Mouse (Mus musculus): ENCODE data around the gene Agtr1a. TPM values are rescaled to one million over a fixed set of nuclear protein-coding genes. Genes with fewer than 3 reads are reported as not detected.

The Agtr1a gene
- polyA plus RNA-seq, 1 experiment, result 7.6 TPM

- H3K27ac ChIP-seq (ENCODE audit: control insufficient read depth, insufficient read depth, low read depth, low read length, poor library complexity), result no peak overlapping the region
- H3K4me1 ChIP-seq (ENCODE audit: control insufficient read depth, insufficient read depth, low read length), result no peaks in the 10 kb centered on the region
- no peak overlapping the region for H3K4me3 ChIP-seq (replicated peaks; ENCODE audit: control insufficient read depth, low read depth, low read length)
- TF ChIP-seq POLR2A (IDR thresholded peaks at IDR 0.05; ENCODE audit: borderline replicate concordance, control insufficient read depth, low read depth, low read length), result no peak
- no peak for TF ChIP-seq CTCF (IDR thresholded peaks at IDR 0.05; ENCODE audit: control insufficient read depth, insufficient read depth, low read length)
- WGBS, result 63% methylated on average over 2 of the region's 2 CpGs
Observed at GRCm38 (mm10) chr13:30365378-30365777, 29.1 kb downstream of the Agtr1a start.

GRCm38 (mm10) chr13:30368116-30368515, 31.9 kb downstream of the Agtr1a start:
- H3K4me3 ChIP-seq (replicated peaks; ENCODE audit: control insufficient read depth, low read depth, low read length), result no peak overlapping the region
- WGBS, result 77% methylated on average over 8 of the region's 8 CpGs
- no peaks in the 10 kb centered on the region for H3K4me1 ChIP-seq (ENCODE audit: control insufficient read depth, insufficient read depth, low read length)
- H3K27ac ChIP-seq (ENCODE audit: control insufficient read depth, insufficient read depth, low read depth, low read length, poor library complexity), result no peak overlapping the region
- no peak for TF ChIP-seq POLR2A (IDR thresholded peaks at IDR 0.05; ENCODE audit: borderline replicate concordance, control insufficient read depth, low read depth, low read length)
- no peak for TF ChIP-seq CTCF (IDR thresholded peaks at IDR 0.05; ENCODE audit: control insufficient read depth, insufficient read depth, low read length)

GRCm38 (mm10) chr13:30368746-30369145, 32.5 kb downstream of the Agtr1a start:
- Histone ChIP-seq H3K27ac (ENCODE audit: control insufficient read depth, insufficient read depth, low read depth, low read length, poor library complexity) (no peak overlapping the region), H3K4me1 (ENCODE audit: control insufficient read depth, insufficient read depth, low read length) (no peaks in the 10 kb centered on the region), H3K4me3 (replicated peaks; ENCODE audit: control insufficient read depth, low read depth, low read length) (no peak overlapping the region)
- WGBS, result 90% methylated on average over 2 of the region's 2 CpGs
- TF ChIP-seq CTCF (IDR thresholded peaks at IDR 0.05; ENCODE audit: control insufficient read depth, insufficient read depth, low read length), result no peak
- TF ChIP-seq POLR2A (IDR thresholded peaks at IDR 0.05; ENCODE audit: borderline replicate concordance, control insufficient read depth, low read depth, low read length), result no peak

GRCm38 (mm10) chr13:30378868-30379267, 42.6 kb downstream of the Agtr1a start:
- no peak for TF ChIP-seq POLR2A (IDR thresholded peaks at IDR 0.05; ENCODE audit: borderline replicate concordance, control insufficient read depth, low read depth, low read length)
- no peak for TF ChIP-seq CTCF (IDR thresholded peaks at IDR 0.05; ENCODE audit: control insufficient read depth, insufficient read depth, low read length)
- Histone ChIP-seq H3K4me3 (replicated peaks; ENCODE audit: control insufficient read depth, low read depth, low read length) (no peak overlapping the region), H3K4me1 (ENCODE audit: control insufficient read depth, insufficient read depth, low read length) (no peaks in the 10 kb centered on the region), H3K27ac (ENCODE audit: control insufficient read depth, insufficient read depth, low read depth, low read length, poor library complexity) (no peak overlapping the region)
- WGBS, result 88% methylated on average over 5 of the region's 5 CpGs

GRCm38 (mm10) chr13:30385183-30385582, 48.9 kb downstream of the Agtr1a start:
- TF ChIP-seq POLR2A (IDR thresholded peaks at IDR 0.05; ENCODE audit: borderline replicate concordance, control insufficient read depth, low read depth, low read length) (no peak), CTCF (IDR thresholded peaks at IDR 0.05; ENCODE audit: control insufficient read depth, insufficient read depth, low read length) (no peak)
- 84% methylated on average over 6 of the region's 6 CpGs for WGBS
- no peaks in the 10 kb centered on the region for H3K4me1 ChIP-seq (ENCODE audit: control insufficient read depth, insufficient read depth, low read length)
- no peak overlapping the region for H3K4me3 ChIP-seq (replicated peaks; ENCODE audit: control insufficient read depth, low read depth, low read length)
- no peak overlapping the region for H3K27ac ChIP-seq (ENCODE audit: control insufficient read depth, insufficient read depth, low read depth, low read length, poor library complexity)

- TF ChIP-seq POLR2A (IDR thresholded peaks at IDR 0.05; ENCODE audit: borderline replicate concordance, control insufficient read depth, low read depth, low read length), result no peak
- TF ChIP-seq CTCF (IDR thresholded peaks at IDR 0.05; ENCODE audit: control insufficient read depth, insufficient read depth, low read length), result no peak
- H3K27ac ChIP-seq (ENCODE audit: control insufficient read depth, insufficient read depth, low read depth, low read length, poor library complexity), result no peak overlapping the region
- no peak overlapping the region for H3K4me3 ChIP-seq (replicated peaks; ENCODE audit: control insufficient read depth, low read depth, low read length)
- no peaks in the 10 kb centered on the region for H3K4me1 ChIP-seq (ENCODE audit: control insufficient read depth, insufficient read depth, low read length)
Observed at GRCm38 (mm10) chr13:30394123-30394522, 57.9 kb downstream of the Agtr1a start.

GRCm38 (mm10) chr13:30396431-30396830, 60.2 kb downstream of the Agtr1a start:
- Histone ChIP-seq H3K4me3 (replicated peaks; ENCODE audit: control insufficient read depth, low read depth, low read length) (no peak overlapping the region), H3K27ac (ENCODE audit: control insufficient read depth, insufficient read depth, low read depth, low read length, poor library complexity) (no peak overlapping the region), H3K4me1 (ENCODE audit: control insufficient read depth, insufficient read depth, low read length) (no peaks in the 10 kb centered on the region)
- TF ChIP-seq CTCF (IDR thresholded peaks at IDR 0.05; ENCODE audit: control insufficient read depth, insufficient read depth, low read length), result no peak
- TF ChIP-seq POLR2A (IDR thresholded peaks at IDR 0.05; ENCODE audit: borderline replicate concordance, control insufficient read depth, low read depth, low read length), result no peak
- 70% methylated on average over 3 of the region's 3 CpGs for WGBS

GRCm38 (mm10) chr13:30398852-30399251, 62.6 kb downstream of the Agtr1a start:
- H3K4me1 ChIP-seq (ENCODE audit: control insufficient read depth, insufficient read depth, low read length), result no peaks in the 10 kb centered on the region

GRCm38 (mm10) chr13:30400621-30401020, 64.4 kb downstream of the Agtr1a start:
- H3K4me3 ChIP-seq (replicated peaks; ENCODE audit: control insufficient read depth, low read depth, low read length), result no peak overlapping the region
- WGBS, result 86% methylated on average over 8 of the region's 8 CpGs

More at GRCm38 (mm10) chr13:30398852-30399251, 62.6 kb downstream of the Agtr1a start:
- TF ChIP-seq POLR2A (IDR thresholded peaks at IDR 0.05; ENCODE audit: borderline replicate concordance, control insufficient read depth, low read depth, low read length), result no peak
- no peak for TF ChIP-seq CTCF (IDR thresholded peaks at IDR 0.05; ENCODE audit: control insufficient read depth, insufficient read depth, low read length)
- H3K27ac ChIP-seq (ENCODE audit: control insufficient read depth, insufficient read depth, low read depth, low read length, poor library complexity), result no peak overlapping the region
- 61% methylated on average over 3 of the region's 3 CpGs for WGBS
- H3K4me3 ChIP-seq (replicated peaks; ENCODE audit: control insufficient read depth, low read depth, low read length), result no peak overlapping the region

More at GRCm38 (mm10) chr13:30400621-30401020, 64.4 kb downstream of the Agtr1a start:
- TF ChIP-seq POLR2A (IDR thresholded peaks at IDR 0.05; ENCODE audit: borderline replicate concordance, control insufficient read depth, low read depth, low read length) (no peak), CTCF (IDR thresholded peaks at IDR 0.05; ENCODE audit: control insufficient read depth, insufficient read depth, low read length) (no peak)
- no peaks in the 10 kb centered on the region for H3K4me1 ChIP-seq (ENCODE audit: control insufficient read depth, insufficient read depth, low read length)
- no peak overlapping the region for H3K27ac ChIP-seq (ENCODE audit: control insufficient read depth, insufficient read depth, low read depth, low read length, poor library complexity)
